Mouse (Mus musculus) forebrain, postnatal 0 days (tissue): ENCODE results near the gene Gm19668. TPM values are rescaled to one million over a fixed set of nuclear protein-coding genes. Genes with fewer than 3 reads are reported as not detected.
"Not testable (repeated sequence)": the region's sequence is repeated elsewhere in the genome, so short reads cannot be mapped to it uniquely, and the experiment has no call there.

Experiments used
- ATAC-seq: fragments of 200-750 bp; cut with Nextera tagmentation; 2 replicates; pipeline ENCODE4 v1.8.0; 2017; ENCODE audit warnings: mild to moderate bottlenecking, moderate library complexity
- DNase-seq: peaks from one replicate; pipeline ENCODE4 v3.0.0-alpha.2; 2015
- H3K27ac ChIP-seq: fragments of 300-500 bp; sonication (generic); 2 replicates; pipeline ENCODE4 v1.5.1; 2014; ENCODE audit warnings: low read depth, mild to moderate bottlenecking, antibody characterized with exemption, low read length, moderate library complexity, mixed read lengths
- H3K27me3 ChIP-seq: fragments of 300-500 bp; sonication (generic); 2 replicates; pipeline ENCODE4 v1.6.1; 2014; ENCODE audit warnings: mild to moderate bottlenecking, low read length, mixed read lengths; ENCODE audit not compliant: insufficient read depth
- H3K36me3 ChIP-seq: fragments of 300-500 bp; sonication (generic); 2 replicates; pipeline ENCODE4 v1.6.1; 2014; ENCODE audit warnings: mild to moderate bottlenecking, moderate library complexity; ENCODE audit not compliant: insufficient read depth
- H3K4me1 ChIP-seq: fragments of 300-500 bp; sonication (generic); 2 replicates; pipeline ENCODE4 v1.6.1; 2014; ENCODE audit warnings: antibody characterized with exemption; ENCODE audit not compliant: insufficient read depth
- H3K4me2 ChIP-seq: fragments of 300-500 bp; sonication (generic); 2 replicates; pipeline ENCODE4 v1.6.1; 2014; ENCODE audit warnings: low read depth, mild to moderate bottlenecking, moderate library complexity
- H3K4me3 ChIP-seq: fragments of 300-500 bp; sonication (generic); 2 replicates; pipeline ENCODE4 v1.5.1; 2014; ENCODE audit warnings: low read depth, low read length, mixed read lengths
- H3K9ac ChIP-seq: fragments of 300-500 bp; sonication (generic); 2 replicates; pipeline ENCODE4 v1.6.1; 2014; ENCODE audit warnings: mild to moderate bottlenecking
- H3K9me3 ChIP-seq: fragments of 300-500 bp; sonication (generic); 2 replicates; pipeline ENCODE4 v1.6.1; 2016; ENCODE audit warnings: low read length
- CTCF ChIP-seq: sonication (generic); IDR thresholded peaks from 2 replicates; pipeline ENCODE4 v1.5.1; 2016; ENCODE audit warnings: antibody characterized with exemption, control low read depth, low read depth
- WGBS: fragments of 180-500 bp; shearing (Covaris S2); extraction: QIAGEN DNeasy Blood & Tissue Kit; methylation state at CpG from one replicate; pipeline ENCODE4 v1.1.7; 2014; 5-methylcytosine and 5-hydroxymethylcytosine counted together
- polyA plus RNA-seq: library from polyadenylated mRNA; unstranded; fragments of >200 nt; fragmentation: Nextera tagmentation; extraction: Ambion mirVana; gene quantifications from 2 replicates; pipeline ENCODE4 v1.2.1, GENCODE M21; 2015
- total RNA-seq: library from RNA; depleted of rRNA; stranded (reverse); fragments of >200 nt; gene quantifications from 2 replicates; pipeline ENCODE4 v1.2.3, GENCODE M21; 2014; rRNA removed

Gene Gm19668
- total and polyA plus RNA-seq, 2 experiments from 2014 or later = not detected

DNA sequence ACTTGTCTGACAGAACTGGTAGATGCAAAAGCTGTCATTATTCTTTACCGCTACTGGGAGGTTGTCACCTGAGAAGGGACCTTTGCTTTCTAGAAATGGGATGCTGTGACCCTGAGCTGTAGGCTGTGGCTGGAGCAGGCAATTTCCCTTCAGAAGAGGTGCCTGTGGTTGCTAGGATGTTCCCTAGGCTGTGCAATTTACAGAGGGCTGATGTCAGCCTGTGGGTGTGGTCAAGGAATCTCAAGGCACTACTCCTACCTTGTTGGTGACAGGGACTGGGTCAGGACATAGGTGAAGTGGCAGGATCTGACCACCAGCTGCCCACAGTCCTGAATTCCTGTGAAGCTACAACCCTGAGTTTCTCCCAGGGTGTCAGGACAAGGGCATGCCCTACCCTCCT lies 29.2 kb downstream of the Gm19668 start:
- H3K4me1 ChIP-seq = no peaks in the 10 kb centered on the region
- DNase-seq = no peak
- no peak overlapping the region for H3K27ac ChIP-seq
- ATAC-seq = no peak
- H3K36me3 ChIP-seq = no peaks in the 10 kb centered on the region
- no peaks in the 10 kb centered on the region for H3K27me3 ChIP-seq
- H3K4me3 ChIP-seq = no peak overlapping the region
- H3K9ac ChIP-seq = no peak overlapping the region
- no peak for TF ChIP-seq CTCF
- WGBS = 73% methylated on average over 1 of the region's 1 CpGs
- no peak overlapping the region for H3K4me2 ChIP-seq
- H3K9me3 ChIP-seq = no peaks in the 10 kb centered on the region

DNA sequence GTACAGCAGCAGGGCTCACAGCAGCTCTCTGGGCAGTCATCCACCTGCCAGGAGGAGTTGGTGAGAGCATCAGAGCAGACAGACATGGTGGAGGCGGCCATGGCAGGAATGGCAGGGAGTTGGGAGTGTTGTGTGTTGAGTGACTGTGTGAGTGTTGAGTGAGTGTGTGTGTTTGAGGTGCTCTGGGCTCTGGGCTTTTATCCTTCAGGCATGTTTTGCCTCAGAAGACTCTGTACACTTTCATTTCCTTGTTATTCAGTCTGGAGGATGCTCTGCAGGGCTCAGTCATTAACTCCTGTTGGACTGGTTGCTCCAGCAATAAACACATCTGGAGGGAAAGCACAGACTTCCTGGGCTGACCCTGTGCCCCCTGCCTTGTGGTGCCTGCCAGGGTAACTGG lies 39.4 kb downstream of the Gm19668 start, which contains the start of gene Gm3233:
TSS of gene Gm3233 (minus strand) at position 101 of the 400 bp plus-strand sequence.
- H3K4me1 ChIP-seq, H3K9me3 ChIP-seq, H3K4me2 ChIP-seq, H3K27me3 ChIP-seq, ATAC-seq, H3K27ac ChIP-seq, H3K36me3 ChIP-seq, H3K9ac ChIP-seq, H3K4me3 ChIP-seq, DNase-seq: not testable (repeated sequence)
- no CpG with 5 or more reads among the region's 1 CpGs for WGBS

DNA sequence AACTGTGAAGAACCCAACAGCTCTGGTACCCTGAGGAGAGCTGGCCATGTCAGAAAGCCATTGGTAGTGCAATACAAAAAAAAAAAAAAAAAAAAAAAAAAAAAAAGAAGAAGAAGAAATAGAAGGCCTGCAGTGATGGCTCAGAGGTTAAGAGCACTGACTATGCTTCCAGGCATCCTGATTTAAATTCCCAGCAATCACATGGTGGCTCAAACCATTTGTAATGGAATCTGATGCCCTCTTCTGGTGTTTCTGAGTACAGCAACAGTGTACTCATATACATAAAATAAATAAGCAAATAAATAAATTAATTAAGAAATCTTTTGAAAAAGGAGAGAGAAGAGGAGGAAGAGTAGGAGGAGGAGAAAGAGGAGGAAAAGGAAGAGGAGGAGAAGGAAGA lies 45.5 kb downstream of the Gm19668 start:
- H3K27me3 ChIP-seq = no peaks in the 10 kb centered on the region
- ATAC-seq (no peak), DNase-seq (no peak)
- no peak overlapping the region for H3K4me3 ChIP-seq
- H3K36me3 ChIP-seq = no peaks in the 10 kb centered on the region
- H3K4me1 ChIP-seq = no peaks in the 10 kb centered on the region
- H3K4me2 ChIP-seq = no peak overlapping the region
- H3K9me3 ChIP-seq = no peaks in the 10 kb centered on the region
- no peak overlapping the region for H3K9ac ChIP-seq
- TF ChIP-seq CTCF = no peak
- no peak overlapping the region for H3K27ac ChIP-seq

DNA sequence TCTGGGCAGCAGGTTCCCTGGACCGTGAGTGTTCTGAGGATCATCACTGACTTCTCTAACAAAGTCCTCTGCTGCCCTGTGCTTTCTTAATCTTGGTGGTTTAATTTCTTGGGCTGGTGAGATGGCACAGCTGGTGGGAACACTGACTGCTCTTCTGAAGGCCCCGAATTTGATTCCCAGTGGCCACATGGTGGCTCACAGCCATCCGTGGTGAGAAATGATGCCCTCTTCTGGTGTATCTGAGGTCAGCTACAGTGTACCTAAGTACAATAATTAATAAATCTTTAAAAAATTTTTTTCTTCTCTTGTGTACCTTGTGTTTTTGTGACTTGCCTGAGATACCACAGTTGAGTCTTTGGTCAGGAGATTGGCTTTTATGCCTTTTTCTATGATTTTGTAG lies 46.6 kb downstream of the Gm19668 start:
- not testable (repeated sequence) for H3K36me3 ChIP-seq, H3K4me1 ChIP-seq, H3K27ac ChIP-seq, H3K27me3 ChIP-seq, H3K9ac ChIP-seq, H3K4me3 ChIP-seq, ATAC-seq, H3K4me2 ChIP-seq, H3K9me3 ChIP-seq, DNase-seq
- 53% methylated on average over 3 of the region's 3 CpGs for WGBS

DNA sequence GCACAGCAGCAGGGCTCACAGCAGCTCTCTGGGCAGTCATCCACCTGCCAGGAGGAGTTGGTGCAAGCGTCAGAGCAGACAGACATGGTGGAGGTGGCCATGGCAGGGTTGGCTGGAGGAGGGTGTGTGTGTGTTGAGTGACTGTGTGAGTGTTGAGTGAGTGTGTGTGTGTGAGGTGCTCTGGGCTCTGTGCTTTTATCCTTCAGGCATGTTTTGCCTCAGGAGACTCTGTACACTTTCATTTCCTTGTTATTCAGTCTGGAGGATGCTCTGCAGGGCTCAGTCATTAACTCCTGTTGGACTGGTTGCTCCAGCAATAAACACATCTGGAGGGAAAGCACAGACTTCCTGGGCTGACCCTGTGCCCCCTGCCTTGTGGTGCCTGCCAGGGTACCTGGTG lies 47.7 kb downstream of the Gm19668 start, which contains the start of gene Gm9736:
TSS of gene Gm9736 (minus strand) at position 101 of the 400 bp plus-strand sequence.
- not testable (repeated sequence) for H3K36me3 ChIP-seq, H3K9me3 ChIP-seq, H3K27me3 ChIP-seq, H3K27ac ChIP-seq, H3K9ac ChIP-seq, ATAC-seq, DNase-seq, H3K4me1 ChIP-seq, H3K4me2 ChIP-seq, H3K4me3 ChIP-seq
- 62% methylated on average over 1 of the region's 1 CpGs for WGBS

DNA sequence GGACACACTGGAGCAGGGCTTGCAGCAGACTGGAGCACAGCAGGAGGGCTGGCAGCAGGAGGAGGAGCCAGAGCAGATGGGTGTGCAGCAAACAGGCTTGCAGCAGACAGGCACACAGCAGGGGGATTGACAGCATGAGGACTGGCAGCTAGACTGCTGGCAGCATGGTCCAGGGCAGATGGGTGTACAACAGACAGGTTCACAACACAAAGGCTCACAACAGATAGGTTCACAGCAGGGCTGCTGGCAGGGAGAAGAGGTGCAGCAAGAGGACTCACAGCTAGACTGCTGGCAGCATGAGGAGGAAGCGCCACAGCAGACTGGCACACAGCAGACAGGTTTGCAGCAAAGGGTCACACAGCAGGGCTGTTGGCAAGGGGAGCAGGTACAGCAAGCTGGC lies 48.2 kb downstream of the Gm19668 start:
- 56% methylated on average over 1 of the region's 1 CpGs for WGBS
- DNase-seq, H3K27me3 ChIP-seq, H3K4me1 ChIP-seq, H3K9me3 ChIP-seq, H3K4me2 ChIP-seq, ATAC-seq, H3K27ac ChIP-seq, H3K9ac ChIP-seq, H3K36me3 ChIP-seq, H3K4me3 ChIP-seq: not testable (repeated sequence)

Other genes starting within 250 kb of the Gm19668 start
Only the 30 nearest of the 33 such genes appear.
- gene Sumo3, start 193.0 kb downstream of the Gm19668 start, total RNA-seq = 270 and 305 TPM in 2 replicates
- 381 and 398 TPM in 2 replicates for gene Sumo3, start 193.0 kb downstream of the Gm19668 start, polyA plus RNA-seq
- not detected in 2 replicates for gene Gm49325, start 192.9 kb downstream of the Gm19668 start, total RNA-seq
- gene Gm49325, start 192.9 kb downstream of the Gm19668 start, polyA plus RNA-seq = 27.7 and 33.6 TPM in 2 replicates
- gene Ube2g2, start 176.9 kb downstream of the Gm19668 start, total RNA-seq = 41.7 and 45.3 TPM in 2 replicates
- 74.9 and 80.3 TPM in 2 replicates for gene Ube2g2, start 176.9 kb downstream of the Gm19668 start, polyA plus RNA-seq
- gene Tspear, start 112.6 kb downstream of the Gm19668 start, total RNA-seq = 0.14 TPM in 1 of 2 replicates, not detected in the other
- gene Tspear, start 112.6 kb downstream of the Gm19668 start, polyA plus RNA-seq = 0.42 and 0.99 TPM in 2 replicates
- not detected in 2 replicates for gene Gm19402, start 108.4 kb downstream of the Gm19668 start, total RNA-seq
- gene Gm19402, start 108.4 kb downstream of the Gm19668 start, polyA plus RNA-seq = not detected in 2 replicates
- gene Gm9508, start 101.9 kb downstream of the Gm19668 start, total RNA-seq = not detected in 2 replicates
- not detected in 2 replicates for gene Gm9508, start 101.9 kb downstream of the Gm19668 start, polyA plus RNA-seq
- gene Gm10272, start 92.5 kb downstream of the Gm19668 start, total RNA-seq = not detected in 2 replicates
- gene Gm10272, start 92.5 kb downstream of the Gm19668 start, polyA plus RNA-seq = not detected in 2 replicates
- gene Gm10024, start 87.7 kb downstream of the Gm19668 start, total RNA-seq = not detected in 2 replicates
- gene Gm10024, start 87.7 kb downstream of the Gm19668 start, polyA plus RNA-seq = not detected in 2 replicates
- gene Gm10142, start 83.3 kb downstream of the Gm19668 start, total RNA-seq = not detected in 2 replicates
- gene Gm10142, start 83.3 kb downstream of the Gm19668 start, polyA plus RNA-seq = not detected in 2 replicates
- gene Krtap12-1, start 78.5 kb downstream of the Gm19668 start, total RNA-seq = not detected in 2 replicates
- not detected in 2 replicates for gene Krtap12-1, start 78.5 kb downstream of the Gm19668 start, polyA plus RNA-seq
- gene Gm10100, start 72.6 kb downstream of the Gm19668 start, total RNA-seq = not detected in 2 replicates
- not detected in 2 replicates for gene Gm10100, start 72.6 kb downstream of the Gm19668 start, polyA plus RNA-seq
- not detected in 2 replicates for gene Gm18596, start 56.5 kb downstream of the Gm19668 start, total RNA-seq
- not detected in 2 replicates for gene Gm18596, start 56.5 kb downstream of the Gm19668 start, polyA plus RNA-seq
- not detected in 2 replicates for gene Gm9736, start 47.8 kb downstream of the Gm19668 start, total RNA-seq
- not detected in 2 replicates for gene Gm9736, start 47.8 kb downstream of the Gm19668 start, polyA plus RNA-seq
- gene Gm3233, start 39.5 kb downstream of the Gm19668 start, total RNA-seq = not detected in 2 replicates
- gene Gm3233, start 39.5 kb downstream of the Gm19668 start, polyA plus RNA-seq = not detected in 2 replicates
- not detected in 2 replicates for gene Gm3238, start 27.8 kb downstream of the Gm19668 start, total RNA-seq
- not detected in 2 replicates for gene Gm3238, start 27.8 kb downstream of the Gm19668 start, polyA plus RNA-seq
- not detected in 2 replicates for gene Gm7138, start 22.2 kb downstream of the Gm19668 start, total RNA-seq
- gene Gm7138, start 22.2 kb downstream of the Gm19668 start, polyA plus RNA-seq = not detected in 2 replicates
- gene Gm3250, start 16.6 kb downstream of the Gm19668 start, total RNA-seq = not detected in 2 replicates
- gene Gm3250, start 16.6 kb downstream of the Gm19668 start, polyA plus RNA-seq = not detected in 2 replicates
- gene Gm7137, start 10.9 kb downstream of the Gm19668 start, total RNA-seq = not detected in 2 replicates
- gene Gm7137, start 10.9 kb downstream of the Gm19668 start, polyA plus RNA-seq = not detected in 2 replicates
- gene Gm9639, start 4.1 kb downstream of the Gm19668 start, total RNA-seq = not detected in 2 replicates
- not detected in 2 replicates for gene Gm9639, start 4.1 kb downstream of the Gm19668 start, polyA plus RNA-seq
- not detected in 2 replicates for gene Gm9507, start 12.7 kb upstream of the Gm19668 start, total RNA-seq
- gene Gm9507, start 12.7 kb upstream of the Gm19668 start, polyA plus RNA-seq = not detected in 2 replicates
- gene Gm2696, start 15.5 kb upstream of the Gm19668 start, total RNA-seq = not detected in 2 replicates
- gene Gm2696, start 15.5 kb upstream of the Gm19668 start, polyA plus RNA-seq = not detected in 2 replicates
- gene Krtap10-4, start 28.0 kb upstream of the Gm19668 start, total RNA-seq = not detected in 2 replicates
- not detected in 2 replicates for gene Krtap10-4, start 28.0 kb upstream of the Gm19668 start, polyA plus RNA-seq
- not detected in 2 replicates for gene Krtap10-10, start 36.8 kb upstream of the Gm19668 start, total RNA-seq
- gene Krtap10-10, start 36.8 kb upstream of the Gm19668 start, polyA plus RNA-seq = not detected in 2 replicates
- gene Gm36176, start 47.7 kb upstream of the Gm19668 start, total RNA-seq = not detected in 2 replicates
- not detected in 2 replicates for gene Gm36176, start 47.7 kb upstream of the Gm19668 start, polyA plus RNA-seq
- gene Gm10318, start 53.7 kb upstream of the Gm19668 start, total RNA-seq = not detected in 2 replicates
- not detected in 2 replicates for gene Gm10318, start 53.7 kb upstream of the Gm19668 start, polyA plus RNA-seq
- 0.48 TPM in 1 of 2 replicates, not detected in the other for gene Gm3285, start 62.8 kb upstream of the Gm19668 start, total RNA-seq
- not detected in 2 replicates for gene Gm3285, start 62.8 kb upstream of the Gm19668 start, polyA plus RNA-seq
- gene Lrrc3, start 103.4 kb upstream of the Gm19668 start, total RNA-seq = 19.7 and 24.1 TPM in 2 replicates
- 15.7 and 22.4 TPM in 2 replicates for gene Lrrc3, start 103.4 kb upstream of the Gm19668 start, polyA plus RNA-seq
- 5.5 and 8.7 TPM in 2 replicates for gene Trpm2, start 171.4 kb upstream of the Gm19668 start, total RNA-seq
- gene Trpm2, start 171.4 kb upstream of the Gm19668 start, polyA plus RNA-seq = 2.4 and 4.5 TPM in 2 replicates
- gene 1810043G02Rik, start 179.4 kb upstream of the Gm19668 start, total RNA-seq = 46.5 and 50.4 TPM in 2 replicates
- gene 1810043G02Rik, start 179.4 kb upstream of the Gm19668 start, polyA plus RNA-seq = 54.5 and 56.8 TPM in 2 replicates
- gene Pfkl, start 210.9 kb upstream of the Gm19668 start, total RNA-seq = 85.6 and 112 TPM in 2 replicates
- 57.3 and 72.9 TPM in 2 replicates for gene Pfkl, start 210.9 kb upstream of the Gm19668 start, polyA plus RNA-seq